Mouse (Mus musculus) midbrain, embryonic 12.5 days (tissue): Measurements from ENCODE around the gene H2al1m. TPM values are rescaled to one million over a fixed set of nuclear protein-coding genes. Genes with fewer than 3 reads are reported as not detected.
"Not testable (repeated sequence)": the region's sequence is repeated elsewhere in the genome, so short reads cannot be mapped to it uniquely, and the experiment has no call there.

Experiments used
- ATAC-seq: fragments of 200-750 bp; cut with Nextera tagmentation; 2 replicates; pipeline ENCODE4 v1.8.0; 2017; ENCODE audit warnings: low read depth, moderate TSS enrichment, moderate library complexity; ENCODE audit not compliant: low FRiP score
- H3K27ac ChIP-seq: fragments of 300-500 bp; sonication (generic); replicated peaks from 2 replicates; pipeline ENCODE4 v1.5.1; 2016; ENCODE audit warnings: mild to moderate bottlenecking
- H3K27me3 ChIP-seq: fragments of 300-500 bp; sonication (generic); 2 replicates; pipeline ENCODE4 v1.6.1; 2016; ENCODE audit warnings: mild to moderate bottlenecking
- H3K36me3 ChIP-seq: fragments of 300-500 bp; sonication (generic); 2 replicates; pipeline ENCODE4 v1.6.1; 2016
- H3K4me1 ChIP-seq: fragments of 300-500 bp; sonication (generic); 2 replicates; pipeline ENCODE4 v1.6.1; 2016
- H3K4me2 ChIP-seq: fragments of 300-500 bp; sonication (generic); replicated peaks from 2 replicates; pipeline ENCODE4 v1.6.1; 2016; ENCODE audit warnings: mild to moderate bottlenecking, moderate library complexity
- H3K4me3 ChIP-seq: fragments of 300-500 bp; sonication (generic); 2 replicates; pipeline ENCODE4 v1.5.1; 2016; ENCODE audit warnings: mild to moderate bottlenecking
- H3K9ac ChIP-seq: fragments of 300-500 bp; sonication (generic); replicated peaks from 2 replicates; pipeline ENCODE4 v1.6.1; 2016; ENCODE audit warnings: mild to moderate bottlenecking, moderate library complexity
- H3K9me3 ChIP-seq: fragments of 300-500 bp; sonication (generic); 2 replicates; pipeline ENCODE4 v1.6.1; 2016; ENCODE audit warnings: mild to moderate bottlenecking
- WGBS: fragments of 180-500 bp; shearing (Covaris S2); methylation state at CpG from one replicate; pipeline ENCODE4 v1.1.7; 2016; 5-methylcytosine and 5-hydroxymethylcytosine counted together
- polyA plus RNA-seq: library from polyadenylated mRNA; unstranded; fragments of >200 nt; fragmentation: Nextera tagmentation; extraction: Ambion mirVana; gene quantifications from 2 replicates; pipeline ENCODE4 v1.2.1, GENCODE M21; 2016

H2al1m gene
- polyA plus RNA-seq, result not detected in 2 replicates

DNA sequence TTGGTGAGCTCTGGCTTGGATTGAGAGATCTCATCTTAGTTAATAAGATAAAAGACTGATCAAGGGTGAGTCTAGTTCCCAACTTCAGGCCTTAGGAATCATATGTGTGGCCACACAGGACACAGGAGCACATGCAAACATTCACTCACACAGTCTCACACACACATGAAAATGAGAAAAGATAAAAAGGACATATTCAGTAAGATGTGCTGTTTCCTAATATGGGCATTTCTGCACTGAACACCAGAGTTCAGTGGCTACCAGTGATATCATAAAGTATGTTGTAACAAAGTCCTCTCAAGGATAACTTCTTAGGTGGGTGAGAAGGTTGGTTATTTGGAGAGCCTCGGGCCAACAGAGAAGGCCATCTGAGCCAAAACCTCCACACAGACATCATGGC is at the start of gene H2al1m:
TSS of gene H2al1m (plus strand) at position 301 of the 400 bp plus-strand sequence.
- not testable (repeated sequence) for H3K9me3 ChIP-seq, ATAC-seq, H3K9ac ChIP-seq, H3K4me3 ChIP-seq, H3K4me2 ChIP-seq, H3K27me3 ChIP-seq, H3K36me3 ChIP-seq, H3K27ac ChIP-seq, H3K4me1 ChIP-seq
- WGBS, result no CpG with 5 or more reads among the region's 1 CpGs

GRCm38 (mm10) chrX:9240737-9241591 is 42.6 kb upstream of the H2al1m start:
- Histone ChIP-seq H3K27me3 (no peaks in the 10 kb centered on the region), H3K27ac (no peak overlapping the region), H3K4me3 (no peak overlapping the region), H3K4me2 (no peak overlapping the region), H3K9ac (no peak overlapping the region), H3K4me1 (no peaks in the 10 kb centered on the region), H3K36me3 (no peaks in the 10 kb centered on the region), H3K9me3 (no peaks in the 10 kb centered on the region)
- ATAC-seq, result no peak
- WGBS, result 81% methylated on average over 5 of the region's 5 CpGs

- H3K9me3 ChIP-seq, result no peaks in the 10 kb centered on the region
- no peak overlapping the region for H3K4me3 ChIP-seq
- no peaks in the 10 kb centered on the region for H3K36me3 ChIP-seq
- no peaks in the 10 kb centered on the region for H3K27me3 ChIP-seq
- H3K27ac ChIP-seq, result no peak overlapping the region
- ATAC-seq, result no peak
- 74% methylated on average over 8 of the region's 8 CpGs for WGBS
- H3K4me1 ChIP-seq, result no peaks in the 10 kb centered on the region
- no peak overlapping the region for H3K9ac ChIP-seq
- H3K4me2 ChIP-seq, result no peak overlapping the region
Observed at GRCm38 (mm10) chrX:9243381-9243864, 40.1 kb upstream of the H2al1m start.

DNA sequence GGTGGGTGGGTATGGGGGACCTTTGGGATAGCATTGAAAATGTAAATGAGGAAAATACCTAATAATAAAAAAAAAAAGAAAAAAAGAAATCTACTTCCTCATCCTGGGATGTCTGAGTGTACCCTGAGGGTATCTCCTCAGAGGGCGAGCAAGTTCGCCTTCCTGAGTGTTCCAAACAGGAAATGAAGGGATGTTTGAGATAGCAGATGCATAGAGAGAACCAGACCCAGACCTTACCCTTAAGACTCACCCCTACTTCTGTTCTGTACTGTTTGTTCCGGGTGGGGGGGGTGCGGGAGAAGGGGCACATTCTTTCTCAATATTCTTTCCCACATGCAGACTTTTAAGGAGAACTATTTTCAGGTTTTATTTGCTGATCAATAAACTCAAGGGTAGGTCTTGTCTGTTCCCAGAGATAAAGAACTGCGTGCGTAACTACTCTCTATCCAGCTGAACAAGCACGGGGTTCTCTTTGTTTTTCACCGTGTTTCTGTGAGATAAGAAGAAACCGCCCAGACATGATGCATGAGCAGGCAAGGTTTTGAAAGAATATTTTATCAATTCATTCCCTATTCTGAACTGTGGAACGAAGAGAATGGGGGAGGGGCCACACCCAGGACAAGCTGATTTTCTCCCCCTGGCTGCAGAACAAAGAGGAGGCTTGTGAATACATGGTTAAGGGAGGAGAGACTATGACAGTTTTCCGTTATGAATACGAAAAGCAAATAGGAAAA is 38.8 kb upstream of the H2al1m start:
- Histone ChIP-seq H3K36me3 (no peaks in the 10 kb centered on the region), H3K27ac (0 out of 2 replicates have a peak overlapping the region, but pooled peaks have one; percentile 10), H3K4me3 (no peak overlapping the region), H3K9ac (no peak overlapping the region), H3K4me2 (no peak overlapping the region), H3K4me1 (no peaks in the 10 kb centered on the region), H3K27me3 (no peaks in the 10 kb centered on the region), H3K9me3 (no peaks in the 10 kb centered on the region)
- 72% methylated on average over 12 of the region's 12 CpGs for WGBS
- ATAC-seq, result 0 out of 2 replicates have a peak, but pooled peaks have one; percentile 27

DNA sequence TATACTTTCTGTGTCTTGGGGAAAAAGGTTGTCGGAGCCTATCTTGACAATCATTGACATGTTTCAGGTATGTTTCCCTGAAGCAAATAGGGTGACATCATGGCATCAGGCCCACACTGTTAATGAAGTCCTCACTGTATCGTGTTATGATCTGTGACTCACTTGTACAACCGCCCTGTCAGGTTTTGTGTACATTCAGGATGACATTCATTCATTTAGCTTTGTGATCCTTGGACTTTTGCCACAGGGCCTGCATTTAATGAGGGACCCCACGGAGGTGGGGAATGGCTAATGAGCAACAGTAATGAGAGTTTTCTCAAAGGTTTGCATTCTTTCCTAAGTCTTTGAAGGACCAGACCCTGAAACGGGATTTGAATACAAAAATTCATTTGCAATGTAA is 34.7 kb upstream of the H2al1m start:
- peak; percentile 69; the same call in 1 of the 2 replicates for ATAC-seq
- no peak overlapping the region for H3K4me2 ChIP-seq
- H3K4me1 ChIP-seq, result no peaks in the 10 kb centered on the region
- no peaks in the 10 kb centered on the region for H3K27me3 ChIP-seq
- H3K36me3 ChIP-seq, result no peaks in the 10 kb centered on the region
- H3K27ac ChIP-seq, result no peak overlapping the region
- 62% methylated on average over 5 of the region's 5 CpGs for WGBS
- H3K9ac ChIP-seq, result no peak overlapping the region
- no peak overlapping the region for H3K4me3 ChIP-seq
- no peaks in the 10 kb centered on the region for H3K9me3 ChIP-seq

DNA sequence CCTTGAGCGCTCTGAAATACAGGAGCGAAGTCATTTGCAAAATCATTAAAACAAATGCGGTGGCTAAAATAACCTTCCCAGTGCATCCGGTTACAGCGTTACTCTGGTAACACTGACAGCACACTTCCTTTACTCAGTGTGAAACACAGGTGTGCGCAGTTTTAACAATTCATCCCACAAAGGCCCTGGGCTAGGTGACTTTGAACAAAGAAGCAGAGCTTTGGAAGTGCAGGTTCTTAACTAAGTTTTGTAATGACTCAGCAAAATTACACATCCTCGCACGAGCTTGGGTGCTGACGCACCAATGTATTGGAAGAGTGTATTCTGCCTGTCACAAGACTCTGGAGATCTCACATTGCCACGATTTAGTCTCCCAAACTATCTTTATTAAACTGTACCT is 29.6 kb upstream of the H2al1m start:
- 82% methylated on average over 10 of the region's 10 CpGs for WGBS

GRCm38 (mm10) chrX:9254901-9255300 is 28.7 kb upstream of the H2al1m start:
- Histone ChIP-seq H3K9me3 (no peaks in the 10 kb centered on the region), H3K27ac (no peak overlapping the region), H3K4me2 (no peak overlapping the region), H3K27me3 (no peaks in the 10 kb centered on the region), H3K4me1 (no peaks in the 10 kb centered on the region), H3K36me3 (no peaks in the 10 kb centered on the region), H3K9ac (no peak overlapping the region), H3K4me3 (no peak overlapping the region)
- WGBS, result 88% methylated on average over 3 of the region's 3 CpGs
- no peak for ATAC-seq

More for the DNA sequence above, 29.6 kb upstream of the H2al1m start:
- no peaks in the 10 kb centered on the region for H3K4me1 ChIP-seq
- H3K27ac ChIP-seq, result no peak overlapping the region
- H3K4me2 ChIP-seq, result no peak overlapping the region
- H3K27me3 ChIP-seq, result no peaks in the 10 kb centered on the region
- H3K36me3 ChIP-seq, result no peaks in the 10 kb centered on the region
- H3K4me3 ChIP-seq, result no peak overlapping the region
- H3K9me3 ChIP-seq, result no peaks in the 10 kb centered on the region
- no peak for ATAC-seq
- no peak overlapping the region for H3K9ac ChIP-seq

DNA sequence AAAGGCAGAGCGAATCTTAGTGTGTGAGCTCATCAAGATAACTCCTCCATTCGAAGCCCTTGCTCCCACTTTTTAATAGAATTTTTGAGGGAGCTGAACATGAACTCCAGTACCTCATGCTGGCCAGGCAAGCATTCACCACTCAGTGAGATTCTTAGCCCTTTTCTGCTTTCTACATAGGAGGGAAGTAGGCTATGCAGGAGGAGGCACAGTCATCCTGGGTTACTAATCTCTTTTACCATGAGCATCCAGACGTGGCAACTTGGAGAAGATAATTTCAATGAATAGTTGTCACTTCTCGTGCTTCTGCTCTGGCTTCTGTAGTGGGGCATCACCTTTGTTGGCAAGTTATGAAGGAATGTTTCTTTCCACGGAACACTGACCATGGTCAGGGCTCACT is 26.8 kb upstream of the H2al1m start, which contains the start of gene Gm14862:
TSS of gene Gm14862 (minus strand) at position 134 of the 400 bp plus-strand sequence.
- H3K27ac ChIP-seq, result no peak within 1 kb of the TSS
- ATAC-seq, result no peak
- no peaks in the 10 kb centered on the region for H3K4me1 ChIP-seq
- H3K9me3 ChIP-seq, result no peaks in the 10 kb centered on the region
- WGBS, result 78% methylated on average over 5 of the region's 5 CpGs
- H3K27me3 ChIP-seq, result no peaks in the 10 kb centered on the region
- H3K4me3 ChIP-seq, result no peak within 1 kb of the TSS
- H3K9ac ChIP-seq, result no peak within 1 kb of the TSS
- no peak within 1 kb of the TSS for H3K4me2 ChIP-seq
- no peaks in the 10 kb centered on the region for H3K36me3 ChIP-seq

DNA sequence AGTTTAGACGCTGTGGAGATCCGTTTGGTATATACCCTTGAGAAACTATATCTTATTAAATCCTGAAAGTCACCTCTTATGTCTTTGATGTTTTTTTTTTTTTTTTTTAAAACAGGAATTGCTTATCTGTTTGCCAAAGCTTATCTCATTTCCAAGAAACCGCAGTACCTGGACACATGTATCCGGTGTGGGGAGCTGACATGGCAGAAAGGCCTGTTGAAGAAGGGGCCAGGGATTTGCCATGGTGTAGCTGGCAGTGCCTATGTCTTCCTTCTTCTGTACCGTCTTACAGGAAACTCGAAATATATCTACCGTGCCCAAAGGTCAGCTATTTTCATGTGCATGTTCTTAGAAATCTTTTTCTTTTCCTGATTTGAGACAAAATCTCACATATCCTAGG is 25.7 kb upstream of the H2al1m start:
- Histone ChIP-seq H3K4me1 (no peaks in the 10 kb centered on the region), H3K36me3 (no peaks in the 10 kb centered on the region), H3K27ac (no peak overlapping the region), H3K9me3 (no peaks in the 10 kb centered on the region), H3K27me3 (no peaks in the 10 kb centered on the region), H3K4me3 (no peak overlapping the region), H3K4me2 (no peak overlapping the region), H3K9ac (no peak overlapping the region)
- 94% methylated on average over 7 of the region's 7 CpGs for WGBS
- no peak for ATAC-seq

DNA sequence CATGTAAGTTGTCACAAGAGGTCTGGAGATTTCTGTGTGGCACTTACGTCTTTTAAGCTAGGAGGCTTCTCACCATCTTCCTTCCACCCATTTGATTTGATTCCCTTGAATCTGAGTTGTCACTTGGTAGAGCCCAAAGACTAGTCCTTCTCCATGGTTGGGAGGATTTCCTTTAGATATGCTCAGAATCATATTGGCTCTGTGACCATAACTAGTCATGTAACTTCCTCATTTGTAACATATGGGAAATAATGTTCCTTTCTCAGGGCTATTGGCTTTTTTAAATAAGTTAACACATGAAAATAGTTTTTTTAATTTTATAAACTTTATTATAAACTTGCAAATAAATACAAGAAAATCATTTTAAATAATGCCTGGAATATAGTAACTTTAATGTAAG is 24.3 kb upstream of the H2al1m start:
- no peaks in the 10 kb centered on the region for H3K9me3 ChIP-seq
- ATAC-seq, result no peak
- H3K27me3 ChIP-seq, result no peaks in the 10 kb centered on the region
- no peak overlapping the region for H3K4me3 ChIP-seq
- H3K4me1 ChIP-seq, result no peaks in the 10 kb centered on the region
- WGBS, result 79% methylated on average over 1 of the region's 1 CpGs
- H3K27ac ChIP-seq, result no peak overlapping the region
- no peaks in the 10 kb centered on the region for H3K36me3 ChIP-seq
- no peak overlapping the region for H3K9ac ChIP-seq
- H3K4me2 ChIP-seq, result no peak overlapping the region

DNA sequence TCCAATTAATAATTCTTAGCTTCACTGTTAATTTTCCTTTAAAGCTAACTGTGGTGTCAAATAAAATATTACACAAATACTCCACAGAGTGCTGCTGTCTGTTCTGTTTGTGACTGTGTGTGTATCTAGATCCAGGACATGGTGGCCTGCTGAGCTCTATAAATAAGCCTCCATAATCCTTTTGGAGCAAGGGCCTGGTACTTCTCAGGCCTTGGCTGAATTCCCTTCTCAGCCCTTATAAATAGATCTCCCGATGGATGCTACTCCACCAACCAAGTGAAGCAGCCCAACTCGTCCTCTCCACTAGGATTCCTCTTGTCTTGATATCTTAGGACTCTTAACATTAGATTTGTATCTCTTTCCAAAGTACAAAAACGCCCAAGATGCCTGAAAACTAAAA is 12.5 kb upstream of the H2al1m start:
- H3K4me3 ChIP-seq, result no peak overlapping the region
- H3K27ac ChIP-seq, result no peak overlapping the region
- no peaks in the 10 kb centered on the region for H3K9me3 ChIP-seq
- 58% methylated on average over 3 of the region's 3 CpGs for WGBS
- H3K4me1 ChIP-seq, result no peaks in the 10 kb centered on the region
- no peaks in the 10 kb centered on the region for H3K36me3 ChIP-seq
- no peak overlapping the region for H3K4me2 ChIP-seq
- no peaks in the 10 kb centered on the region for H3K27me3 ChIP-seq
- H3K9ac ChIP-seq, result no peak overlapping the region
- no peak for ATAC-seq

- ATAC-seq, result peak; percentile 59
Observed at GRCm38 (mm10) chrX:9271947-9272459, 11.6 kb upstream of the H2al1m start.

More at GRCm38 (mm10) chrX:9271947-9272459, 11.6 kb upstream of the H2al1m start:
- Histone ChIP-seq H3K4me1 (no peaks in the 10 kb centered on the region), H3K9me3 (no peaks in the 10 kb centered on the region), H3K9ac (peak overlapping the region; percentile 43; the same call in 1 of the 2 replicates), H3K4me3 (peak overlapping the region; percentile 59), H3K27me3 (no peaks in the 10 kb centered on the region), H3K4me2 (peak overlapping the region; percentile 53), H3K27ac (no peak overlapping the region), H3K36me3 (no peaks in the 10 kb centered on the region)
- WGBS, result 23% methylated on average over 8 of the region's 8 CpGs
